Mouse (Mus musculus) monocyte, adult 59 days (primary cell): ENCODE results near the gene Tmigd1. TPM values are rescaled to one million over a fixed set of nuclear protein-coding genes. Genes with fewer than 3 reads are reported as not detected.

Experiments
- total RNA-seq, 2 experiments: library from RNA; stranded (reverse); gene quantifications; one replicate each; pipeline ENCODE4 v1.2.4; 2023

Tmigd1 gene
- not detected for total RNA-seq

DNA sequence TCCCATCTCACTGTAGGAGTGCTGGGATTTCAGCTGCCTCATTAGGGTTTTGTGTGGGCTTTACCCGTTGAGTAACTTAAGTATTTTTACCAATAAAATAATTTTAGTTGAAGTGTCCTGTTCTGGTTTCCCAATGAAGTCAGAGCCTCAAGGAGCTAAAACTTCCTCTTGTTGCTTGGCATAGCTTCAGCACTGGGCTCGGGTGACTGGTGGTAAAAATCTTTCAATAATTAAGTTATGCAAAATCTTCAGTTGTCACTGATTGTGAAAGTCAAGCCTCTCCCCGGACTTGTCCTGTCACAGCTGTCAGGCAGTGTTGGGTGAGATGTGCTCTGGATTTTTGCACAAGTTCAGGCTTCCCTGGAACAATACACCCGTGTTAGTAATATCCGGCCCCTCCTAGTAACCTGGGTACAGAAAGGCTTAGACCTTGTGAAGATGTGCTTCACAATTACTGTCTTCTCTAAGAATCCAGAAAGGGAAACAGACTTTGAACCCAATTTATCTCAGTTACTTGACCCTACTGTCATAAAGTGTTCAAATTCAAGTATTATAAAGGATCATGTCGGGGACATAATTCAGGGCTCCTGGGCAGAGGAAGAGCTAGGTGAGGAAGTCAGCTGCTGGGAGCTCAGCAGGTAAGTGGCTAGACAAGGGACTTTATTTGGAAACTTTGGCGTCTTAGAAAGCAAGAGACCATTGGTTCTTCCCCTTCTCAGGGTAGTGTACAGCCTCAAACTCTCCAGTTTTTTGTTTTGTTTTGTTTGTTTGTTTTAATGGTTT is at the start of gene Tmigd1:
Tmigd1 (plus strand) TSS at position 581 of the 783 bp plus-strand sequence.

DNA sequence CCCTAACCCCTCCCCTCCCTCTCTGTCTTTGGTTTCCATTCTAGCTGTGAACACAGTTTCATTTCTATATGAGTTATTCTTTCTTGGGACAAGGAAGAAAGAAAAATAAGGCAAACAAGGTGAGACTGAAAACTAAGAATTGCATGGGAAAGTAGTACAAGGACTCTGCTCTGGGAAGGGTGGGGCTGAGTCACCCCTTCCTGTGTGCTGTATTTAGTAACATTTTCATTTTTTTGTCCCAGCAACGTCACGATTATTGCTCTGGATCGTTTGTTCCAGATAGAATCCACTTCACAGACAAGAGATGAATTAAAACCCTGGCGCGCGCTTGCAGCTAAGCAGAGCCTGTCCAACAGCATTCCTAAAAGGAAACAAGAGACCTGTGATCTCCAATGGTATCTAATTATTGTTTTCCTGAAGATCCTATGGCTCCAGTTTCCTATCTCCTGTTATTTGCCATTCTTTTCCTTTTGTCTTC is 22.8 kb downstream of the Tmigd1 start, which contains the start of gene Blmh:
Blmh (plus strand) TSS at position 51 of the 478 bp plus-strand sequence.

Other genes starting within 250 kb of the Tmigd1 start
- not detected for gene Bhlha9, start 229.7 kb upstream of the Tmigd1 start, total RNA-seq
- not detected for gene Trarg1, start 222.4 kb upstream of the Tmigd1 start, total RNA-seq
- gene Gosr1, start 138.6 kb upstream of the Tmigd1 start, total RNA-seq = 10 to 100 TPM; 36.8 to 47.1 TPM
- gene Cpd, start 55.1 kb upstream of the Tmigd1 start, total RNA-seq = 10 to 100 TPM; 41.0 to 43.0 TPM
- 10 to 100 TPM; 34.4 to 39.0 TPM for gene Blmh, start 22.6 kb downstream of the Tmigd1 start, total RNA-seq
- gene Slc6a4, start 96.4 kb downstream of the Tmigd1 start, total RNA-seq = under 1 TPM in 1 of 2 experiments, not detected in 1; 0.21 TPM
- 10 to 100 TPM; 21.7 to 32.3 TPM for gene Nsrp1, start 176.3 kb downstream of the Tmigd1 start, total RNA-seq